Mouse (Mus musculus) ES-E14 (cell line): ENCODE results near the gene Erlin1. TPM values are rescaled to one million over a fixed set of nuclear protein-coding genes. Genes with fewer than 3 reads are reported as not detected.

ENCODE experiments used
- DNase-seq: peaks from one replicate; pipeline ENCODE4 v3.0.0-alpha.2; 2013; ENCODE audit warnings: low read depth, low spot score
- H3K27ac ChIP-seq: 2 replicates; pipeline ENCODE4 v1.5.1; 2012; ENCODE audit warnings: low read depth, mild to moderate bottlenecking, low read length, moderate library complexity, mixed read lengths; ENCODE audit not compliant: poor library complexity, insufficient read depth, severe bottlenecking
- H3K36me3 ChIP-seq: 2 replicates; pipeline ENCODE4 v1.6.1; 2012; ENCODE audit warnings: mild to moderate bottlenecking, low read length, moderate library complexity, mixed read lengths; ENCODE audit not compliant: control insufficient read depth, poor library complexity, insufficient read depth, severe bottlenecking
- H3K4me1 ChIP-seq, 2 experiments: fragments of 150-350 bp in 1 of 2; sonication (generic) in 1 of 2; 2 replicates each; pipeline ENCODE4 v1.6.1; 2012; ENCODE audit warnings: low read length in 2 of 2, mild to moderate bottlenecking in 1 of 2, mixed read lengths in 1 of 2; ENCODE audit not compliant: control insufficient read depth in 2 of 2, insufficient read depth in 2 of 2, poor library complexity in 1 of 2
- H3K4me3 ChIP-seq, 2 experiments: fragments of 150-350 bp in 1 of 2; sonication (generic) in 1 of 2; 2 replicates each; pipeline ENCODE4 v1.5.1; 2012; ENCODE audit warnings: low read length in 2 of 2, low read depth in 1 of 2, mild to moderate bottlenecking in 1 of 2, mixed read lengths in 1 of 2; ENCODE audit not compliant: insufficient read depth in 1 of 2, poor library complexity in 1 of 2, severe bottlenecking in 1 of 2
- H3K9ac ChIP-seq: 2 replicates; pipeline ENCODE4 v1.6.1; 2012; ENCODE audit warnings: low read depth, mild to moderate bottlenecking, low read length, mixed read lengths; ENCODE audit not compliant: poor library complexity, insufficient read depth, severe bottlenecking
- H3K9me3 ChIP-seq: fragments of 150-350 bp; sonication (generic); 2 replicates; pipeline ENCODE4 v1.6.1; 2012; ENCODE audit warnings: low read depth, mild to moderate bottlenecking, low read length; ENCODE audit not compliant: control insufficient read depth, insufficient read depth
- CHD2 ChIP-seq: IDR thresholded peaks from 2 replicates; pipeline ENCODE4 v1.6.1; 2014; ENCODE audit warnings: mild to moderate bottlenecking, low read depth, low read length, inconsistent platforms
- HCFC1 ChIP-seq: IDR thresholded peaks from 2 replicates; pipeline ENCODE4 v1.6.1; 2012; ENCODE audit warnings: low read length, inconsistent platforms, borderline replicate concordance; ENCODE audit not compliant: insufficient read depth
- MAFK ChIP-seq: IDR thresholded peaks from 2 replicates; pipeline ENCODE4 v1.6.1; 2014; ENCODE audit warnings: mild to moderate bottlenecking, low read depth, low read length, inconsistent platforms; ENCODE audit not compliant: insufficient read depth
- ZC3H11A ChIP-seq: IDR thresholded peaks from 2 replicates; pipeline ENCODE4 v1.6.1; 2012; ENCODE audit warnings: low read depth, mild to moderate bottlenecking, inconsistent platforms, low read length, borderline replicate concordance
- ZNF384 ChIP-seq: IDR thresholded peaks from 2 replicates; pipeline ENCODE4 v1.6.1; 2012; ENCODE audit warnings: low read depth, low read length, inconsistent platforms
- in situ Hi-C, 2 experiments: fragments of 600-800 bp; cut with MboI; formaldehyde crosslinking; loops; one replicate each; pipeline ENCODE4 v1.15.1; 2025; ENCODE audit warnings: low sequenced_read_pairs in 2 of 2, inconsistent platforms in 1 of 2; ENCODE audit not compliant: unreplicated experiment in 2 of 2
- total RNA-seq: library from RNA; depleted of rRNA; stranded (reverse); fragments of 300-350 nt; gene quantifications from 2 replicates; pipeline ENCODE4 v1.2.3, GENCODE M21; 2012

The Erlin1 gene
- total RNA-seq, 1 experiment, result 22.7 TPM

- DNase-seq, result no peak
- H3K9me3 ChIP-seq, result no peaks in the 10 kb centered on the region
- H3K27ac ChIP-seq, result no peak overlapping the region
- H3K4me1 ChIP-seq, result no peaks in the 10 kb centered on the region
- H3K36me3 ChIP-seq, result peaks cover 3% of the 10 kb centered on the region
- no peak overlapping the region for H3K9ac ChIP-seq
- TF ChIP-seq CHD2 (no peak), ZC3H11A (no peak), HCFC1 (no peak), ZNF384 (no peak), MAFK (no peak)
- H3K4me3 ChIP-seq, result no peak overlapping the region
- in situ Hi-C loops, result no loop called here
Observed at GRCm38 (mm10) chr19:44060226-44060625, 9.4 kb downstream of the Erlin1 start.

DNA sequence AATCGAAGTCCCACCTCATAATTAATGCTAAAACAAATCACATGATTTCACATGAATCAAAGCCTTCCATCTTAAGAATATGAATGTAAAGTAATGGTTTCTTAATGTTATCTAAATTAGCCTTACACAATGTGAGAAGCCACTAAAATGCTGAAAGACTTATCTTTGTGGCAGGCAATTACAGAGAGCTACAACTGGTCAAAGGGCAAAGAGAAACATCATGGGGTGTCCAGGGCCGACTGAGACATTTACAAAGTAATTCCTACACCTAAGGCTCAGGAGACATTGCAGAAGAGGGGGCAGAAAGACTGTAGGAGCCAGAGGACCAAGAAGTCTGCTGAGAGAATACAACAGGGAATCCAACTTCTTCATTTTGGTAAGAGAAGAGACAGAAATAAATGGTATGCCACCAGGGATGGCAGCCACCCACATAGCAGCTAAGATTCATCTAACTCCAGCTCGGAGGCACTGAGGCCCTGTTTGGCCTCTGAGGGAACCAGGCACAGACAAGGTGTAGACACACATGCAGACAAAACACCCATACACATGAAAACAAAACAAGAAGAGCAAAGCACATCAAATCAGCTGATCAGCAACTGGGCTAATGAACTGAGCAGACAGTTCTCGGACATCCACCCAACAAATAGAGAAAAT, 14.3 kb downstream of the Erlin1 start:
- DNase-seq, result no peak
- H3K36me3 ChIP-seq, result peaks cover 2% of the 10 kb centered on the region; the same call in 1 of the 2 replicates
- no peak overlapping the region for H3K27ac ChIP-seq
- H3K9me3 ChIP-seq, result no peaks in the 10 kb centered on the region
- H3K4me3 ChIP-seq, result no peak overlapping the region
- TF ChIP-seq ZC3H11A (no peak), HCFC1 (no peak), ZNF384 (no peak), MAFK (no peak), CHD2 (no peak)
- no peak overlapping the region for H3K9ac ChIP-seq
- in situ Hi-C loops, result no loop called here
- H3K4me1 ChIP-seq, result peaks cover 2 to 5% of the 10 kb centered on the region in 2 experiments; a peak in 3 of 4 replicates

DNA sequence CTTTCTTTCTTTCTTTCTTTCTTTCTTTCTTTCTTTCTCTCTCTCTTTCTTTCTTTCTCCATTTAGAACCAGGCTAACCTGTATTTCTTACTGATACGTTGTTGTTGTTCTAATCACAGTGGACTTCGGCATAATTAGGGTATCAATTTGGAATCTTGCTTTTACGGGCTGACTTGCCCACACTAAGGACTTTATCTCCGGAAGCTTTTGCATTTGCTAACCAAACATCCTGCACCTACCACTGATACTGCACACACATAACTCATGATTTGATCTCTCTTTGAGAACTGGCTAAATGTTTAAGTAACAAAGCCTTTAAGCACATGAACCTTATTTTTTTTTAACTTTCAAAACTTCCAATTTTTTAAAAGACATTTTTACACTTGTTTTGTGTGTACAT, 19.2 kb downstream of the Erlin1 start:
- in situ Hi-C loops, result no loop called here
- H3K36me3 ChIP-seq, result peaks cover 4% of the 10 kb centered on the region; the same call in 1 of the 2 replicates
- H3K4me1 ChIP-seq, result peaks cover 4 to 11% of the 10 kb centered on the region in 2 experiments; a peak in 3 of 4 replicates
- no peaks in the 10 kb centered on the region for H3K9me3 ChIP-seq
- DNase-seq, result no peak
- TF ChIP-seq MAFK (no peak), HCFC1 (no peak), ZC3H11A (no peak), CHD2 (no peak), ZNF384 (no peak)
- no peak overlapping the region for H3K4me3 ChIP-seq
- H3K27ac ChIP-seq, result no peak overlapping the region
- no peak overlapping the region for H3K9ac ChIP-seq

DNA sequence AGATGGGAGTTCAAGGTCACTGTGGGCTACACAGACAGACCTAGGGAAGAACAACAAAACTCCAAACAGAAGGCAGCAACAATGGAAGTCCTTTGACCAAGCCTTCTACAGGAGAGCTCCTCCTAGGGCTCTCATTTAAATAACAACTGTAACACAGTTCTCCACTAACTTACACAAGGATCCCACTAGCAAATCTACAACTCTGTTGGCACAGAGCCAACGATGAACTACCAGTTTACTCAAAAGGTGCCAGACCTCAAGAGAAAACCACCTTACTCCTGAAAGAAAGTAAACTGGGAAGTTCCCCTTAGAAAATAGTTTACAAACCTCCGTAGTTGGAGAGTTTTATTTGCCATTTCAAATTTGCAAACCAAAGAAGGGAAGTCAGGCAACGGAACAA, 20.3 kb downstream of the Erlin1 start:
- peak overlapping the region; percentile 38; the same call in 1 of the 2 replicates for H3K27ac ChIP-seq
- TF ChIP-seq CHD2, result 0 out of 2 replicates have a peak, but pooled peaks have one; percentile 42
- no peak for TF ChIP-seq MAFK

DNA sequence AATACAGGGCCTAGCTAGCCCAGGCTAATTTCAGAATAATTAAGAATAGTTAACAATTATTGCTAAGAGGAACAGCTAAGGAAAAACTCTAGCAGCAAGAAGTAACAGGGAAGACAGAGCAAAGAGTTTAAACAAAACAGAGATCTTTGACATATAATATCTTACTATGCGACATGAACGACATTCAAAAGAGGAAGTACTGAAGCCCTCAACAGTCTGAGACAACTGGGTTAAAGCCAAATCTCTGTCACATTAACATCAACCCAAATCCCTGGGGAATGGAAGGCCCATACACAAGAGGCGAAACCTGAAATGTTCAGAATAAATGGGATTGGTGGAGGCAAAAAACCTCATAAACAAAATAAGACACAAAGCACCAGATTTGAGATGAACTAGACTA, 23.7 kb downstream of the Erlin1 start:
- peaks cover 1 to 10% of the 10 kb centered on the region in 2 experiments; a peak in 3 of 4 replicates for H3K4me1 ChIP-seq
- H3K9me3 ChIP-seq, result no peaks in the 10 kb centered on the region
- no peak overlapping the region for H3K9ac ChIP-seq
- no peak overlapping the region for H3K4me3 ChIP-seq
- TF ChIP-seq ZC3H11A (no peak), MAFK (no peak), CHD2 (no peak)
- DNase-seq, result no peak
- in situ Hi-C loops, result no loop called here
- H3K36me3 ChIP-seq, result peaks cover 2% of the 10 kb centered on the region
- no peak overlapping the region for H3K27ac ChIP-seq

More for the DNA sequence above, 20.3 kb downstream of the Erlin1 start:
- peaks cover 4% of the 10 kb centered on the region for H3K36me3 ChIP-seq
- no peak overlapping the region for H3K9ac ChIP-seq
- peaks cover 4 to 11% of the 10 kb centered on the region in 2 experiments; a peak in 3 of 4 replicates for H3K4me1 ChIP-seq
- in situ Hi-C loops, result no loop called here
- H3K4me3 ChIP-seq, result peak overlapping the region in 1 of 2 experiments; percentile 24; a peak in 2 of 4 replicates
- no peaks in the 10 kb centered on the region for H3K9me3 ChIP-seq
- peak; percentile 83 for DNase-seq
